Mouse (Mus musculus) cortical plate, adult 2 months (tissue): ENCODE measurements around the gene Trappc2l.

ENCODE experiments used
- CTCF ChIP-seq: fragments of 200-500 bp; IDR thresholded peaks from 2 replicates; pipeline ENCODE4 v1.5.1; 2011; ENCODE audit warnings: mild to moderate bottlenecking, control low read depth, low read length; ENCODE audit not compliant: insufficient read depth; ENCODE audit errors: extremely low read depth
- POLR2A ChIP-seq: fragments of 200-500 bp; IDR thresholded peaks from 2 replicates; pipeline ENCODE4 v1.6.1; 2011; ENCODE audit warnings: mild to moderate bottlenecking, low read length, control low read depth; ENCODE audit not compliant: insufficient read depth; ENCODE audit errors: extremely low read depth

DNA sequence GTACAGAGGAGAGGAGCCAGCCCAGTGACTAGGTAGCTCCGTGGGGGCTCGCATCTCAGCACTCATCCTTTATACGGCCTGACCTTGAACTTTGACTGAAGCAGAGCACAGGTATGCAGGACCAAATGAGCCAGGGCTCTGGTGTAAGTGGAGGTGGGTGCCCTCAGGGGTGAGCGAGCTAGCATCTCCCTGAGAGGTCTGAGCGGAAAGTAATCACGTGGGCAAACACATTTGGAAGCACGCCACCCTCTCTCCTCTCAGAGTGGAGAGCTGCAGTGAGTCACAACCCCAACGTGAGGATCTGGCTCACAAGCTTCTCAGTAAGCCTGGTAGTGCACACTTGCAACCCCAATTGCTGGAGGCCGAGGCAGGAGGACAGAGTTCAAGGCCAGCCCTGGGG, 30.6 kb downstream of the Trappc2l start:
- no peak for TF ChIP-seq POLR2A
- TF ChIP-seq CTCF: no peak
